Mouse (Mus musculus) liver, embryonic 18 days (tissue): ENCODE results near the gene Neo1. TPM values are rescaled to one million over a fixed set of nuclear protein-coding genes. Genes with fewer than 3 reads are reported as not detected.

Experiments
- polyA plus RNA-seq: library from polyadenylated mRNA; depleted of rRNA; stranded (reverse); fragments of >200 nt; gene quantifications from 2 replicates; pipeline ENCODE4 v1.2.3, GENCODE M21; 2012; rRNA removed

Gene Neo1
- 2.3 and 2.5 TPM in 2 replicates for polyA plus RNA-seq

GRCm38 (mm10) chr9:59036159-59036731, at the start of gene Neo1:
TSS of gene Neo1 (minus strand) at chr9:59036441.

Other genes with a start within 250 kb of the Neo1 start
- under 0.01 TPM in 1 of 2 replicates, not detected in the other for gene Hcn4, start 213.0 kb downstream of the Neo1 start, polyA plus RNA-seq